Comparison of ENCODE assay signal across 8 mouse cellular contexts in genomic region chr9:44083392-44084121, GRCm38 (mm10). TPM values are rescaled to one million over a fixed set of nuclear protein-coding genes. Genes with fewer than 3 reads are reported as not detected.
DNase-seq lines count a peak whose midpoint lies in the region; ATAC-seq and TF ChIP-seq lines count a peak whose summit lies in the region.

No protein-coding gene starts in this region.

- 6% methylated on average over 23 of the region's 23 CpGs for WGBS in cerebellum, adult 2 months
- 9% methylated on average over 23 of the region's 23 CpGs for WGBS in kidney, embryonic 15.5 days
- 9% methylated on average over 23 of the region's 23 CpGs for WGBS in midbrain, embryonic 10.5 days
- WGBS in thymus, adult 2 months = 25% methylated on average over 23 of the region's 23 CpGs

- H3K4me3 ChIP-seq in cerebellum, adult 2 months (replicated peaks; ENCODE audit: insufficient read depth, low read depth, low read length) = peak overlapping the region; percentile 92
- peak overlapping the region; percentile 47 to 87 for H3K4me3 ChIP-seq in MEL (ENCODE audit: control insufficient read depth in 1 of 2, insufficient read depth in 1 of 2, low read depth in 2 of 2, low read length in 2 of 2)
- peak overlapping the region; percentile 65 for H3K4me3 ChIP-seq in kidney, embryonic 15.5 days (replicated peaks)
- peak overlapping the region; percentile 76 for H3K4me3 ChIP-seq in midbrain, embryonic 10.5 days
- no peak overlapping the region for H3K4me3 ChIP-seq in thymus, adult 2 months (ENCODE audit: control insufficient read depth, insufficient read depth, low read length)

- H3K27me3 ChIP-seq in cerebellum, adult 2 months (ENCODE audit: control insufficient read depth, insufficient read depth, low read length) = no peaks in the 10 kb centered on the region
- H3K27me3 ChIP-seq in MEL (ENCODE audit: control insufficient read depth in 1 of 2, insufficient read depth in 2 of 2, low read length in 2 of 2) = no peaks in the 10 kb centered on the region
- peaks cover 20% of the 10 kb centered on the region for H3K27me3 ChIP-seq in kidney, embryonic 15.5 days
- H3K27me3 ChIP-seq in midbrain, embryonic 10.5 days (ENCODE audit: low read depth, poor library complexity, severe bottlenecking) = peaks cover 98% of the 10 kb centered on the region
- H3K27me3 ChIP-seq in thymus, adult 2 months (ENCODE audit: control insufficient read depth, insufficient read depth, low read length) = peaks cover 10% of the 10 kb centered on the region; the same call in 1 of the 2 replicates

- TF ChIP-seq RAD21 in MEL (IDR thresholded peaks at IDR 0.05; ENCODE audit: low read depth, low read length) = no peak

- H3K79me2 ChIP-seq in MEL (ENCODE audit: control insufficient read depth, insufficient read depth, low read length, poor library complexity) = no peaks in the 10 kb centered on the region; the same call in 1 of the 2 replicates

- peak overlapping the region; percentile 44 for H3K27ac ChIP-seq in cerebellum, adult 2 months (ENCODE audit: insufficient read depth, low read length)
- peak overlapping the region; percentile 9 for H3K27ac ChIP-seq in MEL (ENCODE audit: control insufficient read depth, low read depth, low read length)
- H3K27ac ChIP-seq in kidney, embryonic 15.5 days = peak overlapping the region; percentile 71
- no peak overlapping the region for H3K27ac ChIP-seq in midbrain, embryonic 10.5 days (replicated peaks)
- H3K27ac ChIP-seq in thymus, adult 2 months (ENCODE audit: control insufficient read depth, insufficient read depth, low read length) = no peak overlapping the region

- no peak for TF ChIP-seq POLR2A in cerebellum, adult 2 months (IDR thresholded peaks at IDR 0.05; ENCODE audit: borderline replicate concordance, insufficient read depth, low read length)
- peak in 1 of 2 experiments; percentile 23; a peak in 1 of 4 replicates for TF ChIP-seq POLR2A in MEL (IDR thresholded peaks at IDR 0.05; ENCODE audit: control insufficient read depth in 1 of 2, insufficient read depth in 1 of 2, low read depth in 1 of 2, low read length in 2 of 2, poor library complexity in 1 of 2)
- TF ChIP-seq POLR2A in thymus, adult 2 months (IDR thresholded peaks at IDR 0.05; ENCODE audit: control insufficient read depth, extremely low read depth, insufficient read depth, low read length, poor library complexity) = no peak

- H3K4me2 ChIP-seq in kidney, embryonic 15.5 days = peak overlapping the region; percentile 99

- no peaks in the 10 kb centered on the region for H3K9me3 ChIP-seq in MEL (replicated peaks; ENCODE audit: insufficient read depth, low read length)
- no peaks in the 10 kb centered on the region for H3K9me3 ChIP-seq in kidney, embryonic 15.5 days (replicated peaks)
- H3K9me3 ChIP-seq in midbrain, embryonic 10.5 days (replicated peaks) = no peaks in the 10 kb centered on the region

- TF ChIP-seq CTCF in cerebellum, adult 2 months (IDR thresholded peaks at IDR 0.05; ENCODE audit: borderline replicate concordance, insufficient read depth, low read depth, low read length) = no peak
- TF ChIP-seq CTCF in MEL (IDR thresholded peaks at IDR 0.05 in 2 of 3, conservative IDR thresholded peaks at IDR 0.05 in 1 of 3; ENCODE audit: control insufficient read depth in 1 of 3, insufficient read depth in 1 of 3, low read depth in 2 of 3, low read length in 3 of 3, poor library complexity in 1 of 3, severe bottlenecking in 1 of 3) = no peak
- TF ChIP-seq CTCF in thymus, adult 2 months (IDR thresholded peaks at IDR 0.05; ENCODE audit: borderline replicate concordance, control insufficient read depth, extremely low read depth, insufficient read depth, low read length, poor library complexity) = no peak

- peak overlapping the region; percentile 59 for H3K9ac ChIP-seq in MEL (ENCODE audit: control insufficient read depth, low read depth, low read length, poor library complexity, severe bottlenecking)
- H3K9ac ChIP-seq in kidney, embryonic 15.5 days = peak overlapping the region; percentile 73

- ATAC-seq in kidney, embryonic 15.5 days (replicated peaks; ENCODE audit: low FRiP score) = 0 out of 2 replicates have a peak, but pooled peaks have one; percentile 12
- ATAC-seq in megakaryocyte progenitor cell, adult 5-6 weeks (replicated peaks; ENCODE audit: poor library complexity) = no peak

- peaks cover 0 to 4% of the 10 kb centered on the region in 2 experiments; a peak in 2 of 4 replicates for H3K36me3 ChIP-seq in MEL (ENCODE audit: control insufficient read depth in 1 of 2, insufficient read depth in 2 of 2, low read length in 2 of 2)
- no peaks in the 10 kb centered on the region for H3K36me3 ChIP-seq in kidney, embryonic 15.5 days
- no peaks in the 10 kb centered on the region for H3K36me3 ChIP-seq in midbrain, embryonic 10.5 days
- H3K36me3 ChIP-seq in thymus, adult 2 months (ENCODE audit: control insufficient read depth, insufficient read depth, low read length) = no peaks in the 10 kb centered on the region

- H3K4me1 ChIP-seq in cerebellum, adult 2 months (ENCODE audit: control insufficient read depth, insufficient read depth, low read length) = peaks cover 25% of the 10 kb centered on the region
- H3K4me1 ChIP-seq in MEL (ENCODE audit: control insufficient read depth in 1 of 2, insufficient read depth in 2 of 2, low read length in 2 of 2) = peaks cover 0 to 23% of the 10 kb centered on the region in 2 experiments; a peak in 3 of 4 replicates
- H3K4me1 ChIP-seq in kidney, embryonic 15.5 days = peaks cover 88% of the 10 kb centered on the region
- peaks cover 66% of the 10 kb centered on the region for H3K4me1 ChIP-seq in midbrain, embryonic 10.5 days
- H3K4me1 ChIP-seq in thymus, adult 2 months (replicated peaks; ENCODE audit: control insufficient read depth, insufficient read depth, low read length) = peaks cover 28% of the 10 kb centered on the region

- TF ChIP-seq EP300 in MEL (IDR thresholded peaks at IDR 0.05; ENCODE audit: low read depth in 1 of 2, low read length in 2 of 2) = 0 out of 4 replicates have a peak, but pooled peaks of 1 of the 2 experiments have one; percentile 7

- DNase-seq in cerebellum, adult 2 months = peak in 1 of 2 experiments; percentile 64
- no peak for DNase-seq in cerebellum, postnatal 4 days (ENCODE audit: low spot score in 2 of 2)
- peak; percentile 61 for DNase-seq in MEL (ENCODE audit: low read depth, low spot score)
- peak; percentile 54 to 75 for DNase-seq in frontal cortex, postnatal 10 days (ENCODE audit: low spot score in 2 of 2)
- DNase-seq in midbrain, embryonic 10.5 days (ENCODE audit: low spot score) = no peak
- DNase-seq in thymus, adult 2 months = no peak

RNA-seq across cellular contexts. Expression of gene Usp2, which starts 16.7 kb away (rescaled TPM):
- polyA plus RNA-seq in cerebellum, adult 2 months (2012; rRNA removed) = 43.5 and 47.1 TPM in 2 replicates
- 3.6 and 4.3 TPM in 2 replicates for total RNA-seq in MEL (2012; rRNA removed)
- 10 to 100 TPM in 1 of 2 experiments, not detected in 1; 13.9 TPM for polyA plus RNA-seq in MEL (2012; ENCODE audit: insufficient read depth in 1 of 2, insufficient read length in 2 of 2, low read depth in 1 of 2, low replicate concordance in 2 of 2, missing spikeins in 1 of 2)
- 31.9 and 36.8 TPM in 2 replicates for polyA plus RNA-seq in kidney, embryonic 15.5 days (2015; fragmentation: Nextera tagmentation; extraction: Ambion mirVana)
- polyA plus RNA-seq in midbrain, embryonic 10.5 days (2016; fragmentation: Nextera tagmentation; extraction: Ambion mirVana) = 11.3 and 16.5 TPM in 2 replicates
- 4.5 and 6.8 TPM in 2 replicates for polyA plus RNA-seq in thymus, adult 2 months (2012; rRNA removed)
- total RNA-seq in megakaryocyte progenitor cell, adult 5-6 weeks (2015) = 5.5 and 16.4 TPM in 2 replicates
- total RNA-seq in megakaryocyte progenitor cell, adult 5-6 weeks (2017) = 2.5 and 5.3 TPM in 2 replicates

RNA-seq across cellular contexts. Expression of gene Mfrp, which starts 18.0 kb away (rescaled TPM):
- polyA plus RNA-seq in cerebellum, adult 2 months (2012; rRNA removed) = 2.7 and 7.3 TPM in 2 replicates
- not detected in 2 replicates for total RNA-seq in MEL (2012; rRNA removed)
- under 1 TPM in 1 of 2 experiments, not detected in 1; 0.10 TPM for polyA plus RNA-seq in MEL (2012; ENCODE audit: insufficient read depth in 1 of 2, insufficient read length in 2 of 2, low read depth in 1 of 2, low replicate concordance in 2 of 2, missing spikeins in 1 of 2)
- polyA plus RNA-seq in kidney, embryonic 15.5 days (2015; fragmentation: Nextera tagmentation; extraction: Ambion mirVana) = 0.13 TPM in 1 of 2 replicates, not detected in the other
- polyA plus RNA-seq in midbrain, embryonic 10.5 days (2016; fragmentation: Nextera tagmentation; extraction: Ambion mirVana) = 0.07 and 0.17 TPM in 2 replicates
- polyA plus RNA-seq in thymus, adult 2 months (2012; rRNA removed) = 0.09 TPM in 1 of 2 replicates, not detected in the other
- total RNA-seq in megakaryocyte progenitor cell, adult 5-6 weeks (2015) = not detected in 2 replicates
- 0.12 TPM in 1 of 2 replicates, not detected in the other for total RNA-seq in megakaryocyte progenitor cell, adult 5-6 weeks (2017)

RNA-seq across cellular contexts. Expression of gene C1qtnf5, which starts 23.5 kb away (rescaled TPM):
- 26.0 and 29.1 TPM in 2 replicates for polyA plus RNA-seq in cerebellum, adult 2 months (2012; rRNA removed)
- 0.19 TPM in 1 of 2 replicates, not detected in the other for total RNA-seq in MEL (2012; rRNA removed)
- under 1 TPM in 1 of 2 experiments, not detected in 1; 0.13 TPM for polyA plus RNA-seq in MEL (2012; ENCODE audit: insufficient read depth in 1 of 2, insufficient read length in 2 of 2, low read depth in 1 of 2, low replicate concordance in 2 of 2, missing spikeins in 1 of 2)
- polyA plus RNA-seq in kidney, embryonic 15.5 days (2015; fragmentation: Nextera tagmentation; extraction: Ambion mirVana) = 4.5 and 5.2 TPM in 2 replicates
- polyA plus RNA-seq in midbrain, embryonic 10.5 days (2016; fragmentation: Nextera tagmentation; extraction: Ambion mirVana) = 0.29 and 0.93 TPM in 2 replicates
- polyA plus RNA-seq in thymus, adult 2 months (2012; rRNA removed) = 3.4 and 5.0 TPM in 2 replicates
- not detected in 2 replicates for total RNA-seq in megakaryocyte progenitor cell, adult 5-6 weeks (2015)
- total RNA-seq in megakaryocyte progenitor cell, adult 5-6 weeks (2017) = not detected in 2 replicates

RNA-seq across cellular contexts. Expression of gene Gm49380, which starts 29.7 kb away (rescaled TPM):
- polyA plus RNA-seq in cerebellum, adult 2 months (2012; rRNA removed) = 0.41 and 0.75 TPM in 2 replicates
- not detected in 2 replicates for total RNA-seq in MEL (2012; rRNA removed)
- polyA plus RNA-seq in MEL (2012; ENCODE audit: insufficient read depth in 1 of 2, insufficient read length in 2 of 2, low read depth in 1 of 2, low replicate concordance in 2 of 2, missing spikeins in 1 of 2) = under 1 TPM in 1 of 2 experiments, not detected in 1; 0.24 TPM
- polyA plus RNA-seq in kidney, embryonic 15.5 days (2015; fragmentation: Nextera tagmentation; extraction: Ambion mirVana) = 0.17 and 0.21 TPM in 2 replicates
- 0.35 and 0.63 TPM in 2 replicates for polyA plus RNA-seq in midbrain, embryonic 10.5 days (2016; fragmentation: Nextera tagmentation; extraction: Ambion mirVana)
- not detected in 2 replicates for polyA plus RNA-seq in thymus, adult 2 months (2012; rRNA removed)
- not detected in 2 replicates for total RNA-seq in megakaryocyte progenitor cell, adult 5-6 weeks (2015)
- total RNA-seq in megakaryocyte progenitor cell, adult 5-6 weeks (2017) = not detected in 2 replicates

RNA-seq across cellular contexts. Expression of gene Rnf26, which starts 29.8 kb away (rescaled TPM):
- 31.2 and 34.0 TPM in 2 replicates for polyA plus RNA-seq in cerebellum, adult 2 months (2012; rRNA removed)
- total RNA-seq in MEL (2012; rRNA removed) = 13.3 and 14.0 TPM in 2 replicates
- 10 to 100 TPM in 1 of 2 experiments, not detected in 1; 55.1 TPM for polyA plus RNA-seq in MEL (2012; ENCODE audit: insufficient read depth in 1 of 2, insufficient read length in 2 of 2, low read depth in 1 of 2, low replicate concordance in 2 of 2, missing spikeins in 1 of 2)
- 70.9 and 78.3 TPM in 2 replicates for polyA plus RNA-seq in kidney, embryonic 15.5 days (2015; fragmentation: Nextera tagmentation; extraction: Ambion mirVana)
- 81.3 and 81.5 TPM in 2 replicates for polyA plus RNA-seq in midbrain, embryonic 10.5 days (2016; fragmentation: Nextera tagmentation; extraction: Ambion mirVana)
- polyA plus RNA-seq in thymus, adult 2 months (2012; rRNA removed) = 72.3 and 119 TPM in 2 replicates
- 47.7 and 59.6 TPM in 2 replicates for total RNA-seq in megakaryocyte progenitor cell, adult 5-6 weeks (2015)
- 19.1 and 21.2 TPM in 2 replicates for total RNA-seq in megakaryocyte progenitor cell, adult 5-6 weeks (2017)

Comparison
In these comparisons a context has a peak if more than half of its experiments do, and no peak if none do; other contexts are left out.
1. DNase-seq: peak in MEL (single experiment) and frontal cortex, postnatal 10 days (2 of 2); none in cerebellum, postnatal 4 days (0 of 2), midbrain, embryonic 10.5 days (single experiment) and thymus, adult 2 months (single experiment).
2. H3K27ac ChIP-seq: peak in cerebellum, adult 2 months (single experiment), MEL (single experiment) and kidney, embryonic 15.5 days (single experiment); none in midbrain, embryonic 10.5 days (single experiment) and thymus, adult 2 months (single experiment).